Mouse (Mus musculus): ENCODE results near the gene Cgref1. TPM values are rescaled to one million over a fixed set of nuclear protein-coding genes. Genes with fewer than 3 reads are reported as not detected.

The Cgref1 gene
- total RNA-seq, 2 experiments from 2014 or later: 2.0 to 2.9 TPM

- TF ChIP-seq CTCF (IDR thresholded peaks at IDR 0.05): peak; percentile 51
- no peak overlapping the region for H3K27ac ChIP-seq
- intact Hi-C loops (cut with DNase I): no loop called here
- DNase-seq: no peak
- H3K4me3 ChIP-seq: no peak overlapping the region
These were observed 2.4 kb downstream of the Cgref1 start for GRCm38 (mm10) chr5:30943004-30943403.

- DNase-seq: no peak
- H3K27ac ChIP-seq: no peak overlapping the region
- intact Hi-C loops (cut with DNase I): no loop called here
- peak; percentile 6; the same call in 1 of the 2 replicates for TF ChIP-seq CTCF (IDR thresholded peaks at IDR 0.05)
- H3K4me3 ChIP-seq: no peak overlapping the region
These were observed 10.5 kb downstream of the Cgref1 start for GRCm38 (mm10) chr5:30934725-30935461.

- no peak for DNase-seq
- no peak for TF ChIP-seq CTCF (IDR thresholded peaks at IDR 0.05)
- no peak overlapping the region for H3K27ac ChIP-seq
- intact Hi-C loops (cut with DNase I): no loop called here
- no peak overlapping the region for H3K4me3 ChIP-seq
These were observed 11.7 kb downstream of the Cgref1 start for GRCm38 (mm10) chr5:30933705-30934104.

GRCm38 (mm10) chr5:30931378-30931777, 14.0 kb downstream of the Cgref1 start:
- peak; percentile 77 for DNase-seq
- Histone ChIP-seq H3K27ac (peak overlapping the region; percentile 77), H3K4me3 (no peak overlapping the region)
- intact Hi-C loops (cut with DNase I): no loop called here
- no peak for TF ChIP-seq CTCF (IDR thresholded peaks at IDR 0.05)

- no peak for DNase-seq
- TF ChIP-seq CTCF (IDR thresholded peaks at IDR 0.05): no peak
- intact Hi-C loops (cut with DNase I): loop anchor here (1.0 kb wide), 1 partner anchor 67 kb away; no protein-coding TSS in a partner anchor
- Histone ChIP-seq H3K27ac (peak overlapping the region; percentile 77), H3K4me3 (no peak overlapping the region; the same call in 1 of the 2 replicates)
These were observed 14.5 kb downstream of the Cgref1 start for GRCm38 (mm10) chr5:30930846-30931245.

GRCm38 (mm10) chr5:30930121-30930520, 15.3 kb downstream of the Cgref1 start:
- intact Hi-C loops (cut with DNase I): loop anchor here (1.0 kb wide), 1 partner anchor 68 kb away; no protein-coding TSS in a partner anchor
- peak; percentile 91 for TF ChIP-seq CTCF (IDR thresholded peaks at IDR 0.05)
- peak; percentile 86 for DNase-seq

GRCm38 (mm10) chr5:30927945-30928529, 17.4 kb downstream of the Cgref1 start:
- DNase-seq: no peak
- no peak for TF ChIP-seq CTCF (IDR thresholded peaks at IDR 0.05)
- intact Hi-C loops (cut with DNase I): loop anchor here (5.0 kb wide), 1 partner anchor 119 kb away; the partner anchor contains the start of genes Atraid and Slc5a6
- peak overlapping the region; percentile 46 for H3K4me3 ChIP-seq
- no peak overlapping the region; the same call in 1 of the 2 replicates for H3K27ac ChIP-seq

More at GRCm38 (mm10) chr5:30930121-30930520, 15.3 kb downstream of the Cgref1 start:
- Histone ChIP-seq H3K4me3 (peak overlapping the region; percentile 15; the same call in 1 of the 2 replicates), H3K27ac (peak overlapping the region; percentile 77)

GRCm38 (mm10) chr5:30926073-30926472, 19.3 kb downstream of the Cgref1 start:
- intact Hi-C loops (cut with DNase I): loop anchor here (5.0 kb wide), 1 partner anchor 121 kb away; the partner anchor contains the start of genes Atraid and Slc5a6

GRCm38 (mm10) chr5:30925217-30925616, 20.2 kb downstream of the Cgref1 start:
- no peak overlapping the region for H3K4me3 ChIP-seq
- TF ChIP-seq CTCF (IDR thresholded peaks at IDR 0.05): no peak
- intact Hi-C loops (cut with DNase I): loop anchor here (5.0 kb wide), 1 partner anchor 122 kb away; the partner anchor contains the start of genes Atraid and Slc5a6
- no peak overlapping the region for H3K27ac ChIP-seq
- DNase-seq: no peak

More at GRCm38 (mm10) chr5:30926073-30926472, 19.3 kb downstream of the Cgref1 start:
- no peak for DNase-seq
- no peak overlapping the region for H3K4me3 ChIP-seq
- no peak for TF ChIP-seq CTCF (IDR thresholded peaks at IDR 0.05)
- no peak overlapping the region for H3K27ac ChIP-seq

GRCm38 (mm10) chr5:30924614-30925013, 20.8 kb downstream of the Cgref1 start:
- no peak for TF ChIP-seq CTCF (IDR thresholded peaks at IDR 0.05)

GRCm38 (mm10) chr5:30923119-30923518, 22.3 kb downstream of the Cgref1 start:
- Histone ChIP-seq H3K4me3 (no peak overlapping the region), H3K27ac (no peak overlapping the region)
- no peak for DNase-seq
- intact Hi-C loops (cut with DNase I): no loop called here
- TF ChIP-seq CTCF (IDR thresholded peaks at IDR 0.05): no peak

More at GRCm38 (mm10) chr5:30924614-30925013, 20.8 kb downstream of the Cgref1 start:
- H3K4me3 ChIP-seq: no peak overlapping the region
- intact Hi-C loops (cut with DNase I): loop anchor here (5.0 kb wide), 1 partner anchor 123 kb away; the partner anchor contains the start of genes Atraid and Slc5a6
- H3K27ac ChIP-seq: no peak overlapping the region
- no peak for DNase-seq

- DNase-seq: no peak
- intact Hi-C loops (cut with DNase I): no loop called here
- peak overlapping the region; percentile 76 for H3K4me3 ChIP-seq
- peak overlapping the region; percentile 94 for H3K27ac ChIP-seq
- TF ChIP-seq CTCF (IDR thresholded peaks at IDR 0.05): no peak
These were observed 22.8 kb downstream of the Cgref1 start for GRCm38 (mm10) chr5:30922581-30923041.
